In the genomic region with DNA sequence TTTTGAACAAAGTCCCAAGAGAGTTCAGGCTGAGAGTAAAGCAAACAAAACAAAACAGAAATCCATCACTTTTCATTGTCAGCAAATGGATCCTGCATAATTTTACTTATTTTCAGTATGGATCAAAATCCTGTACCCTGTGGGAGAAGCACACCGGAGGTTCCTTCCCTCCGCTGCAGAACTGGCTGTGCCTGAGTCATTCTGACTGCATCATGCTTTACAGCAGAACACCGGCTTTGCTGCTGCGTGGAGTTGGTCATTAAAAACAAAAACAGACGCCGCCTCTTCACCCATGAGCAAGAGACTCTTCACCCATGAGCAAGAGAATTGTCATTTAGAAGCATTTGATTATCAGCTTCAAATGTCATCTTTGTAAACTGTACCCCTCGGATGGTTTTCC, we compare ENCODE assay signal across 12 mouse cellular contexts.
"Had no signal": no experiment of that assay in that cellular context is flagged by ENCODE, and none has a peak within 500 bp of the region (broad histone marks: within the 10 kb centered on the region; RNA-seq: fewer than 3 reads in every experiment).

No protein-coding gene starts in this region.

- DNase-seq: liver, postnatal 0 days; lung, adult 2 months; lung, postnatal 14 days; lung, postnatal 36 days; retina, postnatal 1 day; spleen, adult 18-20 months; thymus, adult 18-20 months; thymus, postnatal 14 days; thymus, postnatal 36 days had no signal

- ATAC-seq: liver, postnatal 0 days; lung, postnatal 0 days; midbrain, embryonic 13.5 days; midbrain, embryonic 15.5 days had no signal
